Mouse (Mus musculus): ENCODE measurements around the gene C130026I21Rik. TPM values are rescaled to one million over a fixed set of nuclear protein-coding genes. Genes with fewer than 3 reads are reported as not detected.
"Not testable (repeated sequence)": the region's sequence is repeated elsewhere in the genome, so short reads cannot be mapped to it uniquely, and the experiment has no call there.

The C130026I21Rik gene
- polyA plus RNA-seq, 1 experiment from 2014 or later, result not detected

- H3K9me3 ChIP-seq (replicated peaks); H3K27ac ChIP-seq (replicated peaks); H3K9ac ChIP-seq (replicated peaks); H3K36me3 ChIP-seq; H3K4me3 ChIP-seq (replicated peaks); H3K4me1 ChIP-seq; H3K27me3 ChIP-seq (replicated peaks); ATAC-seq (ENCODE audit: low FRiP score); H3K4me2 ChIP-seq: not testable (repeated sequence)
- 57% methylated on average over 1 of the region's 2 CpGs for WGBS
Observed at GRCm38 (mm10) chr1:85206531-85206930, 63.8 kb downstream of the C130026I21Rik start.

DNA sequence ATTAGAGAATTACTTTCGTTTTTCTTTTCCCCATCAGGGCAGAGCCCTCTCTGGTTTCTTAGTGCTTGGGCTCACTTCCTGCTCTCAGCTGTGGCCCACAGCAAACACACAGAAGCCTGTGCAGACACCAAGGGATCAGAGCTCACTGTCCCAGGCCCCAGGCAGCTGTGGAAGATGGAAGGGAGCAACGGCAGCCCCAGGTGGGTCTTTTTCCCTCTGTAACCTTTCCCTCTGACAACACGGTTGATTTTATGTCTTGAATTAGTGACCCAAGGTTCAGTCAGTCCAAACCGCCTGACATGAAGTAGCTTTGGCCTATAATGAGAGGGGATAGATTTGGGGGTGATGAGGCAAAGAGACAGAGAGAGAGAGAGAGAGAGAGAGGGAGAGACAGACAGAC, 70.8 kb downstream of the C130026I21Rik start:
- not testable (repeated sequence) for H3K27me3 ChIP-seq (replicated peaks); H3K36me3 ChIP-seq; ATAC-seq (ENCODE audit: low FRiP score); H3K4me2 ChIP-seq; H3K9ac ChIP-seq (replicated peaks); H3K4me3 ChIP-seq (replicated peaks); H3K9me3 ChIP-seq (replicated peaks); H3K27ac ChIP-seq (replicated peaks); H3K4me1 ChIP-seq
- 85% methylated on average over 3 of the region's 4 CpGs for WGBS

- H3K27me3 ChIP-seq (replicated peaks); H3K4me1 ChIP-seq; ATAC-seq (ENCODE audit: low FRiP score): not testable (repeated sequence)
Observed at GRCm38 (mm10) chr1:85198647-85199350, 71.6 kb downstream of the C130026I21Rik start.

DNA sequence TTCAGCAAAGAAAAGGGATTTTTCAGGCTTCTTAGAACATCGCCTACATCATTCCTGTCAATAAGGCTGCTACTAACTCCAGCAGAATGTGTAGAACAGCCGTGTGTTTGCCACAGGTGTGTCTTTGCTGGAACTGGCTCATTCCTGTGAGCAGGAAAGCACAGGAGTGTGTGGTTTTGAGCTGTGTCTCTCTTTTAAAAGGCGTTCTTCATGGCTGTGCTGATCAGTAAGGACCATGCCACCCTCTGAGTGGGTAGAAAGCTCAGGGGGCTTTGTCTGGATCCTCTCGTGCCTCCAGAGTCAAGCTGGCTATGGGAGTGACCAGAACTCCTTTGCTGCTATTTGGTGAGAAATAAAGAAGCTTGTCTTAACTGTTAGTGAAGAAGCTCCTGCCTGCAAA, 73.6 kb downstream of the C130026I21Rik start:
- not testable (repeated sequence) for H3K4me2 ChIP-seq; ATAC-seq (ENCODE audit: low FRiP score); H3K36me3 ChIP-seq; H3K27ac ChIP-seq (replicated peaks); H3K4me3 ChIP-seq (replicated peaks); H3K9ac ChIP-seq (replicated peaks); H3K4me1 ChIP-seq; H3K9me3 ChIP-seq (replicated peaks); H3K27me3 ChIP-seq (replicated peaks)
- WGBS, result 69% methylated on average over 4 of the region's 4 CpGs

More at GRCm38 (mm10) chr1:85198647-85199350, 71.6 kb downstream of the C130026I21Rik start:
- not testable (repeated sequence) for H3K9me3 ChIP-seq (replicated peaks); H3K9ac ChIP-seq (replicated peaks); H3K27ac ChIP-seq (replicated peaks); H3K4me2 ChIP-seq; H3K36me3 ChIP-seq; H3K4me3 ChIP-seq (replicated peaks)

DNA sequence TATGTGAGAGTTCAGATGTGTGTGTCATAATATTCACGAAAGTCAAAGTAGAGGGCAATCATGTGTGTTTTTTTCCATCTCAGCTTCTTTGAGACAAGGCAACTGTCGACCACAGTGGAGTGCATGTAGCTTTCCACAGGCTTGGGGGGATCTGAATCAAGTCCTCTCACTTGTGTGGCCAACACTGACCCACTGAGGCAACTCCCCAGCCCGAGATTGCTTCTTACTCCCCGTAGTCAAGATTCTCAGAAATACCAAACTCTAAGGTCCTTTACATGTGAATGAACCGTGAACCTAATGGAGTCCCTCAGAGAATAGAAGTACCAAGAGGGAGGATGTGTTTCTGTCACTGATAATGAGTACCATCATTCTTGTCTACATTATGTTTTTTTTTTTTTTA, 76.6 kb downstream of the C130026I21Rik start:
- WGBS, result 85% methylated on average over 5 of the region's 5 CpGs
- H3K36me3 ChIP-seq; H3K9ac ChIP-seq (replicated peaks); H3K4me3 ChIP-seq (replicated peaks); H3K27ac ChIP-seq (replicated peaks); ATAC-seq (ENCODE audit: low FRiP score); H3K4me1 ChIP-seq; H3K9me3 ChIP-seq (replicated peaks); H3K27me3 ChIP-seq (replicated peaks); H3K4me2 ChIP-seq: not testable (repeated sequence)

DNA sequence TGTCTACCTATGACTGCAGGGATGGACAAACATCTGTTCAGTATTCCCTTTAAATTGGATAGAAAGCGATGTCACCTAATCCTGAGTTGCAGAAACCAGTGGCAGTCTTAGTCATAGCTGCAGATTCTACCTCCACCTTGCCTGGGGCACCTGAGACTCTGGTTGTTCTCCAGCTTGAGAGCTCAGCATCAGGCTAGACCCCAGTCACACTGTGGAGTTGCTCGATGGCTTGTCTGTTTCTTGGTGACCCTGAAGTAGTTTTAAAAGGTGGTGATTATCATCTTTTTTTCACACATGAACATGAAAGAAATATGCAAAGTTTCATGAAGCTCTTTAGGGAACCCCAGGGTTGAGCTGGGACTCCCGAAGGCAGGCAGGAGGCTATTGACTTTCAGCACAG, 88.4 kb downstream of the C130026I21Rik start:
- not testable (repeated sequence) for H3K4me1 ChIP-seq; H3K4me2 ChIP-seq; H3K9me3 ChIP-seq (replicated peaks); H3K9ac ChIP-seq (replicated peaks); ATAC-seq (ENCODE audit: low FRiP score); H3K27me3 ChIP-seq (replicated peaks); H3K27ac ChIP-seq (replicated peaks); H3K4me3 ChIP-seq (replicated peaks); H3K36me3 ChIP-seq
- 90% methylated on average over 2 of the region's 3 CpGs for WGBS

DNA sequence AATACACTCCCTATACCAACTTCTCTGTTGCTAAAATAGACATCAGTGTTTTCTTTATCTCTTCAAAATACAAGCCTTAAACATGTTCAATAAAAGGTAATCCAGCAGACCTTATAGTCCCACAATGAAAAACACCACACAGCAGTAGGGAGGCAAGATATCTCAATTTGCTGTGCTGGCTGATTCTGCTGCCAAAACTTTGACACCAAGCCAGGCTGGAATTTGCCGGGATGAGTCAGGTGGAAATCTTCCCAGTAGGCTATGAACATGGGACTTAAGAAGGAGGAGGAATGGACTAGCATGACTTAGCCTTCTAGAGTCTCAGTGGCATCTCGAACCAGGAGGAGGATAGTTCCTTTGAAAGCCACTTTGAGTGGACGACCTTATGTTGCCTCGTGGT, 91.4 kb downstream of the C130026I21Rik start:
- not testable (repeated sequence) for ATAC-seq (ENCODE audit: low FRiP score)

DNA sequence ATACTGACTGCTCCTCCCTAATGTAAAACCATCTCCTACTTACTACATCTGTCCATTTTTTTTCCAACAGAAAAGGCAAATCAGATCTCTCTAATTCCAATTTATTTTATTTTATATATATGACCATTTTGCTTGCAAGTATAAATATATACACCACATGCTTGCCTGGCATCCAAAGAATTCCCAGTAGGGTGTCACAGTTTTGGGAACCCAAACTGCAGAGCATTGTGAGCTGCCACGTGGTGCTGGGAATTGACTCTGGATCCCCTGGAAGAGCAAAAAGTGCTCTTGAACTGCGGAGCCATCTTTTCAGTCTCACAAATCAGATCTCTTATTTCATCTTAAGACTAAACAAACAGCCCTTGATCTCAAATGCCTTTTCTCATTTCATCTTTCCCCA, 107.5 kb downstream of the C130026I21Rik start:
- not testable (repeated sequence) for H3K4me1 ChIP-seq; ATAC-seq (ENCODE audit: low FRiP score)
- 53% methylated on average over 2 of the region's 2 CpGs for WGBS

More for the DNA sequence above, 91.4 kb downstream of the C130026I21Rik start:
- H3K36me3 ChIP-seq; H3K9me3 ChIP-seq (replicated peaks); H3K4me2 ChIP-seq; H3K27me3 ChIP-seq (replicated peaks); H3K4me3 ChIP-seq (replicated peaks); H3K4me1 ChIP-seq; H3K27ac ChIP-seq (replicated peaks); H3K9ac ChIP-seq (replicated peaks): not testable (repeated sequence)
- WGBS, result 84% methylated on average over 4 of the region's 4 CpGs

GRCm38 (mm10) chr1:85155151-85155550, 115.2 kb downstream of the C130026I21Rik start:
- not testable (repeated sequence) for H3K4me3 ChIP-seq (replicated peaks); H3K4me1 ChIP-seq; H3K36me3 ChIP-seq; ATAC-seq (ENCODE audit: low FRiP score); H3K27ac ChIP-seq (replicated peaks); H3K4me2 ChIP-seq; H3K9me3 ChIP-seq (replicated peaks); H3K9ac ChIP-seq (replicated peaks); H3K27me3 ChIP-seq (replicated peaks)
- WGBS, result 83% methylated on average over 4 of the region's 5 CpGs

More for the DNA sequence above, 107.5 kb downstream of the C130026I21Rik start:
- not testable (repeated sequence) for H3K27ac ChIP-seq (replicated peaks); H3K9ac ChIP-seq (replicated peaks); H3K4me3 ChIP-seq (replicated peaks); H3K9me3 ChIP-seq (replicated peaks); H3K27me3 ChIP-seq (replicated peaks); H3K4me2 ChIP-seq; H3K36me3 ChIP-seq

DNA sequence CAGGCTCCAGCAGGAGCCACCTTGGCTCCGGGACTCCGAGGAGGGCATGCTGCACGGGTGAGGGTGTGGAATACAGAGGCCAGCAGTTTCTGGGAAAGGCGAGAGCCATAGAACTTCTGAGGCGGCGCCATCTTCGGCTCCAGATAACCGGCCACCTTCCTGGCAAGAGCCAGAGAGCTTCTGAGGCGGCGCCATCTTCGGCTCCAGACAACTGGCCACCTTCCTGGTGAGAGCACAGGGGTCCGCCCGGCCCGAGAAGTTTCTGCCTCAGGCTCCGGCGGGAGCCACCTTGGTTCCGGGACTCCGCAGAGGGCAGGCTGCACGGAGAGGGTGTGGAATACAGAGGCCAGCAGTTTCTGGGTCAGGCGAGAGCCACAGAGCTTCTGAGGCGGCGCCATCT, 136.7 kb downstream of the C130026I21Rik start:
- H3K27ac ChIP-seq (replicated peaks); H3K27me3 ChIP-seq (replicated peaks); H3K36me3 ChIP-seq; ATAC-seq (ENCODE audit: low FRiP score); H3K4me3 ChIP-seq (replicated peaks); H3K4me1 ChIP-seq; H3K4me2 ChIP-seq; H3K9ac ChIP-seq (replicated peaks); H3K9me3 ChIP-seq (replicated peaks): not testable (repeated sequence)
- WGBS, result 91% methylated on average over 22 of the region's 22 CpGs

GRCm38 (mm10) chr1:85121841-85122240, 148.5 kb downstream of the C130026I21Rik start:
- not testable (repeated sequence) for H3K9ac ChIP-seq (replicated peaks); H3K4me2 ChIP-seq; H3K27ac ChIP-seq (replicated peaks); H3K36me3 ChIP-seq; H3K4me1 ChIP-seq; H3K4me3 ChIP-seq (replicated peaks); ATAC-seq (ENCODE audit: low FRiP score); H3K9me3 ChIP-seq (replicated peaks); H3K27me3 ChIP-seq (replicated peaks)
- WGBS, result 92% methylated on average over 4 of the region's 4 CpGs

GRCm38 (mm10) chr1:85118341-85118740, 152.0 kb downstream of the C130026I21Rik start:
- H3K4me3 ChIP-seq (replicated peaks); H3K27me3 ChIP-seq (replicated peaks); H3K4me1 ChIP-seq; H3K27ac ChIP-seq (replicated peaks); H3K4me2 ChIP-seq; H3K36me3 ChIP-seq; H3K9me3 ChIP-seq (replicated peaks); ATAC-seq (ENCODE audit: low FRiP score); H3K9ac ChIP-seq (replicated peaks): not testable (repeated sequence)
- 80% methylated on average over 5 of the region's 6 CpGs for WGBS

- not testable (repeated sequence) for H3K4me3 ChIP-seq (replicated peaks); H3K4me1 ChIP-seq; H3K36me3 ChIP-seq; H3K4me2 ChIP-seq; H3K9ac ChIP-seq (replicated peaks); H3K27ac ChIP-seq (replicated peaks); ATAC-seq (ENCODE audit: low FRiP score); H3K27me3 ChIP-seq (replicated peaks); H3K9me3 ChIP-seq (replicated peaks)
- 63% methylated on average over 4 of the region's 6 CpGs for WGBS
Observed at GRCm38 (mm10) chr1:85117537-85117936, 152.8 kb downstream of the C130026I21Rik start.

All from neural tube, embryonic 15.5 days (tissue).